Mouse (Mus musculus) thymus, adult 18-20 months (tissue): ENCODE measurements around the gene Sarnp.
A peak's percentile ranks its signal among the peaks of the same experiment; 100 is the strongest.

Experiments used
- DNase-seq, 2 experiments: peaks; one replicate each; pipeline ENCODE4 v3.0.0; 2022; ENCODE audit warnings: mixed read lengths in 2 of 2

Gene Sarnp

DNA sequence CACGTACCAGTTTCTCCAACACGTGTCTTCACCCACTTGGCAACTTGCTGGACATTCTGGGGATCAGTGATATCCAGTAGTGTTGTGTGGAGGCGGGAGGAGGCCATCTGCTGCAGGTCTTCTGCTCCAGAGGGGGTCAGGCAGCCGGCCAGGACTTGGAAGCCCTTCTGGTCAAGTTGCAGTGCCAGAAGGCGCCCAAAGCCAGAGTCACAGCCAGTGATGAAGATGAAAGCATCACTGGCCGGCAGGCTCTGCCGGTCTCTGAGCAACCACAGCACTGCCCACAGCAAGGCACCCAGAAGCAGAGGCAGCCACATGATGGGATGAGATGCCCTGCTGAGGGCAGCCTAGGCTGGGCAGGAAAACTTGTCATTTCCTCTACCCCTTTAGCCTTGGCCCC lies 101.1 kb downstream of the Sarnp start:
- DNase-seq = no peak

- no peak for DNase-seq
These were observed 102.1 kb downstream of the Sarnp start for GRCm38 (mm10) chr10:128919203-128919631.

DNA sequence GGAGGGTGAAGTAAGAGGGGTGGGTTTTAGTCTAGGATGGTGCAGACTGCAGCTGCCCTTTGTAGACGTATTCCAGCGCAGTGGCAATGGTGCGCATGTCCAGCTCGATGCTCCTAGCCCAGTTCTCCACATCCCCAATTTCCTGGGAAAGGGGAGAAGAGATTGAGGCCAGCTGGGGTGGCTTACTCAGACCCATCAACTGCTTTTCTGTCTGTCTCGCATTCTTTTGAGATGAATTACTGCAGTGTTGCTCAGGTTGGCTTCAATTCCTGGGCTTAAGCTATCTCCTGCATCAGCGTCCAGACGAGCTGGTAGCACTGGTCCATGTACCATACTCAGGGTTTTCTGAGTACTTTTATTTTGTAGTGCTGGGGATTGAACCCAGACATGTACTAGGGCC lies 102.8 kb downstream of the Sarnp start:
- no peak for DNase-seq

DNA sequence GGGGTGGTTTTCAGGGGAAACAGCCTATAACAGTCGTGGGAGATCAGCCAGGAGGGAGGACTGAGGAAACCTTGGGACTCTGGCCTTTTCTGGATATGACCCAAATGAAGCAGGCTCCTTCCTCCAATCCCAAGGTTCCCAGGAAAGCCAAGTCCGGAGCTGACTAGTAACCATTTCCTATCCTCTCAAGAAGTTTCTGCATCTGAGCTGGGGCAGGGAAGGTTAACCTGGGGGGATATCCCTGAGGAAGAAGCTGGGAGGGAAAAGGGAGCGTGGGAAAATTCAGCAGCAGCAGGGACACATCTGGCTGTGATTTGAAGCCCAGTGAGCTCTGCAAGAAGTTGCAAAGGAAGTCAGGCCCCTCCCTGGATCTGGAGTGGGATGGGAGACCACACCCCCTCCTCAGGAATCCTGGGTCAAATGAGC lies 103.6 kb downstream of the Sarnp start:
- DNase-seq = no peak

- DNase-seq = no peak
These were observed 104.1 kb downstream of the Sarnp start for GRCm38 (mm10) chr10:128921251-128921650.

DNA sequence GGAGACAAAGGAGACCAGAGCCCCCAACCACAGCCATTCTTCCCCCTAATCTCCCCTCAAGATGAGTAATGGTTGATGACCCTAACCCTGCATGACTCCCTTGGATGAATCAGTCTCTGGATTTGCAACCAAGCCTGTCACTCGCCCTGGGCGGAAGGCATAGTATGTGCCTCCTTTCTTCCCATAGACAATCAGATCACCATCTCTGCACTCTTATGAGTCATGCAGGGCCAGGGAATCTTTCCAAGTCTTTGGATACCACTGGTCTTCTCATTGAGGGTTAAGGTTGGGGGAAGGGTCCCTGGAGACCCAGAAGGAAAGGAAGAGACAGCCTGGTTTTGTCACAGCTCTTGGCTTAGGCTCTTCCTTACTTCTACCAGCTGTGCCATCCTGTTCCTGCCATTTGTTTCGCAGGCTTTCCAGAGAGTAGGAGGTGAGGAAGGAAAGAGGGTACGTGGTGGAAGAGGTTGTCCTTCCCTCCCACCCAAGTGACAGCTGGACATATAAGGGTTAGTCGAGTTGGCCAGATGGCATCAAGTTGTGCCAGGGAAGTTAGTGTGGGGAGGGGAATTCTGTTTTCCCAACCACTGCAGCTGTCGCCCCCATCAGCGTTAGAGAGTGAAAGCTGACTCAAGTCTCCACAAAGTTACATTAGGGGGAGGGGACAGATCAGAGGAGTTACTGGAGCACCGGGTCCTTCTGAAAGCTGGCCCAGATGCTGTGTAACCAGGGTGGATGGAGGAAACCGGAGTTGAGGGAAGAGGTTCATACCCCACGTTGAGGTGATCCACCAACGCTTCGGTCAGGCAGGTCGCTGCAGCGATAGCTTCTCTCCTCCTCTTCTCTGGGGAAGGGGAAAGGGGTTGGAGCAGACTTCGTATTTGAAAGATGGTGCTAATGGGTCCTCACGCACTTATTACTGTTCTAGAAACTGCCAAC lies 105.0 kb downstream of the Sarnp start:
- no peak for DNase-seq

- DNase-seq = no peak
These were observed 105.6 kb downstream of the Sarnp start, which contains the start of gene Rdh5 for GRCm38 (mm10) chr10:128922822-128923012. Gene Rdh5, minus strand, starts transcription at chr10:128922888.

DNA sequence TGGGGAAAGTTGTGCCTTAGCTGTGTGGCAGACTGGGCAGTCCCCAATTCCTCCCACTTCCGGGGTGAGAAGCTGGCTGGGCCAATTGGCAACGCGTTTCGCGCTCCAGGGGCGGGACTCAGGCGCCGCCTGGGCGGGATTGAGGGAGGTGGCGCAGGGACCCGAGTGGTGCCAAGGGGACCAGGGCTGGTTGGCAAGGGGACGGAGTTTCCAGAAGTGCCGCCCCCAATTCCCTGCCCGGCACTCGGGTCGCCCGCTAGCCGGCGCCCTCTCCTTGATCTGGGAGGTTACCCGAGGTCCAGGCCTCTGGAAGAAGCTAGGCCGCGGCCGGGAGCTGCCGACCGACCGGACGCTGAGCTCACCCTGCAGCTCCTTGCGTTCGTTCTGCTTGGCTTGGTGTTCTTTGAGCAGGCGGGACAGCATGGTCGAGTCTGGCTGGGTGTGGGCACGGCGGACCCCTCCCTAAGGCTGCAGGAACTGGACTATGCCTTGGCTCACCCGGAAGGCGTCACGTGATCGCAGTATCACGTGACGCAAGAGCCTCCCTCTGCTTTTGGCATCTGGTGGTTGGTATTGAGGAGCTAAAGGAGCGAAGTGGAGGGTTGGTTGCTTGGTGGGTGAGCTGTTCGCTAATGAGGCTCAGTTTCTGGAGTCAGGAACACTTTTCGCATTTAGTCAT lies 106.0 kb downstream of the Sarnp start:
- DNase-seq = peak; percentile 88 to 89

DNA sequence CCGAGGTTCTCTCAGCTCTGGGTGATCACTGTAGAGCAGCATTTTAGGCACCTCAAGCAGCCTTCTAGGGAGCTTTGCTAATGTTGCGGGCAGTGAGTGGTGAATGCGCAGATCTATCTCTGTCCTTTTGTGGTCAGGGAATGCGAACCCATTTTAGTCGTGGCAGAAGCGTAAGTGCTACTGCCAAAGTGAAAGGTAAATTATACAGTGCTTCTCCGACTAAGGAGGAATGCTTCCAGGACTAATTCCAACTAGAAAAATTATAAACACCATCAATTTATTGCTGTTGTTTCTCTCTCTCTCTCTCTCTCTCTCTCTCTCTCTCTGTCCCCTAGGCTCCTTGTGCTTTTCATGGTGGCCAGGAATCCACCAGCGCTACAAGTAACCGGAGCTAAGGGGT lies 106.8 kb downstream of the Sarnp start, which contains the start of gene Bloc1s1:
Gene Bloc1s1, minus strand, starts transcription at position 101 of the 400 bp plus-strand sequence.
- no peak for DNase-seq
